Mouse (Mus musculus) megakaryocyte, adult 5-6 weeks (primary cell): ENCODE measurements around the gene Psmd13. TPM values are rescaled to one million over a fixed set of nuclear protein-coding genes. Genes with fewer than 3 reads are reported as not detected.

Source experiments
- ATAC-seq: 2 replicates; pipeline ENCODE4 v1.8.0; 2016; ENCODE audit warnings: mild to moderate bottlenecking, inconsistent platforms; ENCODE audit not compliant: poor library complexity, severe bottlenecking
- total RNA-seq, 2 experiments: library from RNA; stranded (forward) in 1 of 2; stranded (reverse) in 1 of 2; fragments of 153-499, 151-499 nt in 1 of 2; fragments of 221-1000, 200-1000 nt in 1 of 2; gene quantifications; 2 replicates each; pipeline versions ENCODE4 v1.2.3 to v1.2.4; 2015 to 2017

The Psmd13 gene
- total RNA-seq, 2 experiments from 2014 or later, result 89.5 to 167 TPM

GRCm38 (mm10) chr7:140855860-140856784 is 25.6 kb upstream of the Psmd13 start, which contains the start of gene Gm45785:
Gm45785 (minus strand) TSS chr7:140856331.
- peak; percentile 62 for ATAC-seq

- peak; percentile 77 for ATAC-seq
These were observed 24.8 kb upstream of the Psmd13 start, which contains the start of gene Ric8a for GRCm38 (mm10) chr7:140856785-140857549. Ric8a (plus strand) TSS chr7:140856957.

GRCm38 (mm10) chr7:140857550-140858505 is 23.9 kb upstream of the Psmd13 start, which contains the start of gene Bet1l:
Bet1l (minus strand) TSS chr7:140857577.
- no peak; the same call in 1 of the 2 replicates for ATAC-seq

GRCm38 (mm10) chr7:140858746-140859145 is 23.0 kb upstream of the Psmd13 start:
- ATAC-seq, result no peak

- no peak for ATAC-seq
These were observed 21.8 kb upstream of the Psmd13 start for GRCm38 (mm10) chr7:140859997-140860396.

GRCm38 (mm10) chr7:140860728-140861127 is 21.0 kb upstream of the Psmd13 start:
- ATAC-seq, result no peak

- ATAC-seq, result no peak
These were observed 17.0 kb upstream of the Psmd13 start for GRCm38 (mm10) chr7:140864761-140865160.

GRCm38 (mm10) chr7:140874224-140874623 is 7.5 kb upstream of the Psmd13 start:
- ATAC-seq, result peak; percentile 74

- ATAC-seq, result peak; percentile 55
These were observed 4.4 kb upstream of the Psmd13 start for GRCm38 (mm10) chr7:140877364-140877763.

GRCm38 (mm10) chr7:140879355-140879754 is 2.4 kb upstream of the Psmd13 start:
- peak; percentile 16; the same call in 1 of the 2 replicates for ATAC-seq

GRCm38 (mm10) chr7:140880419-140880818 is 1.3 kb upstream of the Psmd13 start:
- ATAC-seq, result no peak

GRCm38 (mm10) chr7:140880865-140881515 is 778 bp upstream of the Psmd13 start:
- no peak for ATAC-seq

- no peak for ATAC-seq
These were observed 668 bp downstream of the Psmd13 start for GRCm38 (mm10) chr7:140882469-140882803.

GRCm38 (mm10) chr7:140890636-140891035 is 8.9 kb downstream of the Psmd13 start:
- peak; percentile 63; the same call in 1 of the 2 replicates for ATAC-seq

- ATAC-seq, result no peak
These were observed 12.3 kb downstream of the Psmd13 start for GRCm38 (mm10) chr7:140894031-140894430.

- ATAC-seq, result no peak
These were observed 12.8 kb downstream of the Psmd13 start for GRCm38 (mm10) chr7:140894611-140895010.

GRCm38 (mm10) chr7:140897863-140898262 is 16.1 kb downstream of the Psmd13 start:
- no peak for ATAC-seq

GRCm38 (mm10) chr7:140899121-140899520 is 17.4 kb downstream of the Psmd13 start:
- no peak for ATAC-seq

GRCm38 (mm10) chr7:140900220-140900619 is 18.5 kb downstream of the Psmd13 start, which contains the start of gene Cox8b:
Cox8b (minus strand) TSS chr7:140900446.
- ATAC-seq, result no peak
